Mouse (Mus musculus) spleen, embryonic (tissue): ENCODE data around the gene Gnb3.
"Not testable (repeated sequence)": the region's sequence is repeated elsewhere in the genome, so short reads cannot be mapped to it uniquely, and the experiment has no call there.

ENCODE experiments used
- CTCF ChIA-PET: fragments of 350-600 bp; sonication (Branson Sonifier 250); formaldehyde crosslinking; loops from one replicate; lab custom pipeline; 2022; lab: Charles Lee

Gene Gnb3

GRCm38 (mm10) chr6:124805341-124806321 is 34.4 kb downstream of the Gnb3 start:
- CTCF ChIA-PET, result interaction anchor here (0.7 kb wide), 1 partner anchor 68 kb away, joined by 5 read pairs; no protein-coding TSS in a partner anchor

- CTCF ChIA-PET, result no interaction called here
Measured at GRCm38 (mm10) chr6:124804341-124804740, 35.7 kb downstream of the Gnb3 start.

DNA sequence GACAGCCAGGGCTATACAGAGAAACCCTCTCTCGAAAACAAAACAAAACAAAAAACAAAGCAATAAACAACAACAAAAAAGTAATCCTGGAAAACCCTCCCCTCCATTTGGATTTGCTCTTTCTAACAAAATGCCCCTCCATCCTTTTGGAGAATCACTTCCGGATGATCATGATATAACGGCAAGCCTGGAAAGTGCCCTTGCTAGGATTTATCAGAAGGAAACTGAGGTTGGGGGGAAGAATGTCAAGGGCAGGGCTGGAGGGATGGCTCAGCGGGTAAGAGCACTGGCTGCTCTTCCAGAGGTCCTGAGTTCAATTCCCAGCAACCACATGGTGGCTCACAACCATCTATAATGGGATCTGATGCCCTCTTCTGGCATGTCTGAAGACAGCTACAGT is 36.4 kb downstream of the Gnb3 start:
- CTCF ChIA-PET, result not testable (repeated sequence)

GRCm38 (mm10) chr6:124803061-124803460 is 37.0 kb downstream of the Gnb3 start:
- CTCF ChIA-PET, result interaction anchor here (0.7 kb wide), 1 partner anchor 798 kb away, joined by 3 read pairs; no protein-coding TSS in a partner anchor

- CTCF ChIA-PET, result not testable (repeated sequence)
Measured at GRCm38 (mm10) chr6:124802400-124802799, 37.7 kb downstream of the Gnb3 start.

DNA sequence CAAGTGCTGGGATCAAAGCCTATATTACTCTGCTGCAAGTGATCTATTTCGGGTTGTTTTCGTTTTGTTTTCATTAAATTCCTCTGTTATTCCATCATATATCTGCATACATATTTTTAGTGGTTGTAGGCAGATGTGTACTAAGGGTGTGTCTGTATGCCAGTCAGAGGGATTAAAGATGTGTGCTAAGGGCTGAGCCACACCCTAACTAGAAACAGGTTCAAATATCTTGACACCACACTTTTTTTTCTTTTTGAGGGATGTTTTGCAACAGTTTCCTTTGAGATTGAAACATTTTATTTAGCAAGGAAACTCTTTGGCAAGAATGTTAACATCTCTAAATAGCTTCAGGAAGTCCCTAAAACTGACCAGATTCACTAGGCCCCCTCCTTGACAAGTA is 43.9 kb downstream of the Gnb3 start:
- CTCF ChIA-PET, result no interaction called here

DNA sequence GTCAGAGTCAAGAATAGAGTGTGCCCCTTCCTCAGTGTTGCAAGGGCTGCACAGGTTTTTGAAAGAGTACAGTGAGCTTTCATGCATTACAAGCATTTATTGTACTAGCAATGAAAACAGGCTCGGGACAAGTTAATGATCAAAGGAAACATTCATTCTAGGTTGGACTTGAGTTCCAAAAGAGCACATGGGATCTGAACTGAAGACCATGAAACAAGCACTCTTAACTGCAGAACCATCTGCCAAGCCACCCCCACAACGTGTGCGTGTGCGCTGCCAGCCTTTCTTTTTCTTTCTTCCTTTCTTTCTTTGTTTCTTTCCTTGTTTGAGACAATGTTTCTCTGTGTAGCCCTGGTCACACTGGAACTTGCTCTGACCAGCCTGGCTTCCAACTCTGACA is 44.3 kb downstream of the Gnb3 start:
- CTCF ChIA-PET, result no interaction called here

DNA sequence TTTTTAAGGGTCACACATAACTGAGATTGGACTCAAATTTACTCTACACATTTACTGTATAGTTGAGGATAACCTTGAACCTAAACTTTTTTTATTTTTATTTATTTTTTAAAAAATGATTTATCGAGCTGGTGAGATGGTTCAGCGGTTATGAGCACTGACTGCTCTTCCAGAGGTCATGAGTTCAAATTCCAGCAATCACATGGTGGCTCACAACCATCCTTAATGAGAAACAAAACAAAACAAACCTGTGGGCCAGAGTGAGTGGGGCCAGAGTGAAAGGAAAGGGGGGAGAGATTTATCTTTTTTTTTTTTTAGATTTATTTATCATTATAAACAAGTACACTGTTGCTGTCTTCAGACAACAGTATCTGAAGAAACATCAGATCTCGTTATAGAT is 48.2 kb downstream of the Gnb3 start:
- CTCF ChIA-PET, result no interaction called here

DNA sequence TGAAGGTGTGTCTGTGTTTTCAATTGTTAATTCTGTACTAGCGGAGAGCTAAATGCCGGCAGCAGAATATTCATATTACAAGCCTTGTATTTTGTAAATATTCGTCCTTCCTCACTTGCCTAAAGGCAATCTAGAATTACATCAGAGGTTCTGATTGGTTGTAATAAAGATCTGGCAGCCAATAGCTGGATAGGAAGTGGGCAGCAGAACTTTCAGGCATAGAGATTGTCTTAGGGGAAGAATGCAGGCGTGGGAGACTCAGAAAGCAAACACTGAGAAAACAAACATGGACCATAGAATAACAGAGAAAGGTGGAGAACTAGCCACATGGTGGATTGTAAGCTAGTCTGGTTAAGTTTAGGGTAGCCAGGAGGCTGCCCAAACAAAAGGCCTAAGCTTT is 50.0 kb downstream of the Gnb3 start:
- CTCF ChIA-PET, result interaction anchor here (0.6 kb wide), 1 partner anchor 263 kb away, joined by 3 read pairs; no protein-coding TSS in a partner anchor

GRCm38 (mm10) chr6:124789519-124789918 is 50.6 kb downstream of the Gnb3 start:
- CTCF ChIA-PET, result no interaction called here

DNA sequence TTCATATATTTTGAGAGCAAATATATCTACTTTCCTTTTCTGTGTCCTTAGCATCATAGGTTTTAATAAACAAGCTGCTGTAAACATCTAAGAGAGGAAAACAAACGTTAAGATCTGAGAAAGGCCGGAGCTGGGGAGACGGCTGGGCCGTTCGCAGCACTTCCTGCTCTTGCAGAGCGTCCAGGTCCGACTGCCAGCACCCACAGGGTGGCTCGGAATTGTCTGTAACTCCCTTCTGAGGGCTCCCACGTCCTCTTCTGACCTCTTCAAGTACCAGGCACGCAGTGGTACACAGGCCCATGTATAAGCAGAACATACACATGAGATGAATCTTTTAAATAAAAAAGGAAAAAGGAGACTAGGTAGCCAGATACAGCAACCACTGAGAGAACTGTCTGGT is 52.4 kb downstream of the Gnb3 start:
- CTCF ChIA-PET, result no interaction called here

- CTCF ChIA-PET, result no interaction called here
Measured at GRCm38 (mm10) chr6:124786756-124787420, 53.2 kb downstream of the Gnb3 start.
